Comparison of ENCODE assay signal across 18 mouse cellular contexts in genomic region chr9:46863934-46864333, GRCm38 (mm10).
A peak's percentile ranks its signal among the peaks of the same experiment; 100 is the strongest.
DNase-seq lines count a peak whose midpoint lies in the region; ATAC-seq and TF ChIP-seq lines count a peak whose summit lies in the region.
"Had no signal": no experiment of that assay in that cellular context is flagged by ENCODE, and none has a peak within 500 bp of the region (broad histone marks: within the 10 kb centered on the region; RNA-seq: fewer than 3 reads in every experiment).

No protein-coding gene starts in this region.

- H3K36me3 ChIP-seq in midbrain, embryonic 14.5 days (ENCODE audit: control insufficient read depth, insufficient read depth, low read length): no peaks in the 10 kb centered on the region
- no peaks in the 10 kb centered on the region for H3K36me3 ChIP-seq in midbrain, embryonic 11.5 days (ENCODE audit: control insufficient read depth, insufficient read depth, low read length)
- no peaks in the 10 kb centered on the region for H3K36me3 ChIP-seq in embryonic facial prominence, embryonic 10.5 days (replicated peaks)
- H3K36me3 ChIP-seq in hindbrain, embryonic 16.5 days (ENCODE audit: control insufficient read depth, insufficient read depth, low read length): no peaks in the 10 kb centered on the region
- H3K36me3 ChIP-seq: heart, embryonic 10.5 days; limb, embryonic 15.5 days had no signal

- H3K4me2 ChIP-seq in midbrain, embryonic 14.5 days (ENCODE audit: low read length): no peak overlapping the region
- no peak overlapping the region for H3K4me2 ChIP-seq in midbrain, embryonic 11.5 days
- no peak overlapping the region for H3K4me2 ChIP-seq in hindbrain, embryonic 16.5 days (ENCODE audit: low read length)
- H3K4me2 ChIP-seq: limb, embryonic 15.5 days had no signal

- DNase-seq in midbrain, embryonic 14.5 days: peak; percentile 85
- DNase-seq in midbrain, embryonic 11.5 days (ENCODE audit: low spot score, missing footprints): no peak
- peak; percentile 14 for DNase-seq in embryonic facial prominence, embryonic 10.5 days (ENCODE audit: low spot score)
- DNase-seq in retina, embryonic 14.5 days (ENCODE audit: low spot score): peak; percentile 64
- DNase-seq in adrenal gland, postnatal 36 days: no peak
- no peak for DNase-seq in testis, postnatal 14 days (ENCODE audit: low spot score)
- no peak for DNase-seq in cerebellum, adult 2 months
- DNase-seq: adrenal gland, adult 2 months; cerebellum, postnatal 14 days; gastrocnemius, postnatal 14 days; heart, postnatal 36 days; kidney, adult 2 months; lung, adult 2 months; spleen, adult 18-20 months; thymus, postnatal 4 days had no signal

- TF ChIP-seq CTCF in cerebellum, adult 2 months (IDR thresholded peaks at IDR 0.05; ENCODE audit: borderline replicate concordance, insufficient read depth, low read depth, low read length): no peak

- H3K27ac ChIP-seq in midbrain, embryonic 14.5 days (replicated peaks; ENCODE audit: low read depth, low read length): peak overlapping the region; percentile 28; the same call in 1 of the 2 replicates
- no peak overlapping the region for H3K27ac ChIP-seq in midbrain, embryonic 11.5 days (ENCODE audit: low read depth, low read length)
- H3K27ac ChIP-seq in embryonic facial prominence, embryonic 10.5 days (replicated peaks): no peak overlapping the region
- no peak overlapping the region for H3K27ac ChIP-seq in hindbrain, embryonic 16.5 days (ENCODE audit: low read depth, low read length)
- no peak overlapping the region for H3K27ac ChIP-seq in cerebellum, adult 2 months (ENCODE audit: insufficient read depth, low read length)
- H3K27ac ChIP-seq: heart, embryonic 10.5 days; limb, embryonic 15.5 days had no signal

- peaks cover 6% of the 10 kb centered on the region; the same call in 1 of the 2 replicates for H3K4me1 ChIP-seq in midbrain, embryonic 14.5 days (ENCODE audit: control insufficient read depth, insufficient read depth, low read length)
- H3K4me1 ChIP-seq in midbrain, embryonic 11.5 days (ENCODE audit: control insufficient read depth, insufficient read depth, low read length): no peaks in the 10 kb centered on the region
- peaks cover 10% of the 10 kb centered on the region for H3K4me1 ChIP-seq in embryonic facial prominence, embryonic 10.5 days
- H3K4me1 ChIP-seq in hindbrain, embryonic 16.5 days (ENCODE audit: control insufficient read depth, insufficient read depth, low read depth, low read length): 0 out of 2 replicates have a peak, but pooled peaks cover 2% of the 10 kb centered on the region
- no peaks in the 10 kb centered on the region for H3K4me1 ChIP-seq in cerebellum, adult 2 months (ENCODE audit: control insufficient read depth, insufficient read depth, low read length)
- H3K4me1 ChIP-seq: heart, embryonic 10.5 days; limb, embryonic 15.5 days had no signal

- no peak overlapping the region for H3K4me3 ChIP-seq in midbrain, embryonic 14.5 days (replicated peaks; ENCODE audit: low read depth, low read length)
- no peak overlapping the region for H3K4me3 ChIP-seq in midbrain, embryonic 11.5 days (ENCODE audit: low read depth, low read length)
- H3K4me3 ChIP-seq in embryonic facial prominence, embryonic 10.5 days: no peak overlapping the region
- H3K4me3 ChIP-seq in hindbrain, embryonic 16.5 days (ENCODE audit: low read length): no peak overlapping the region
- no peak overlapping the region for H3K4me3 ChIP-seq in cerebellum, adult 2 months (replicated peaks; ENCODE audit: insufficient read depth, low read depth, low read length)
- H3K4me3 ChIP-seq: heart, embryonic 10.5 days; limb, embryonic 15.5 days had no signal

- TF ChIP-seq POLR2A in cerebellum, adult 2 months (IDR thresholded peaks at IDR 0.05; ENCODE audit: borderline replicate concordance, insufficient read depth, low read length): no peak

- WGBS in midbrain, embryonic 14.5 days: 25% methylated on average over 4 of the region's 4 CpGs
- WGBS in midbrain, embryonic 11.5 days: 27% methylated on average over 4 of the region's 4 CpGs
- WGBS in embryonic facial prominence, embryonic 10.5 days: 36% methylated on average over 4 of the region's 4 CpGs
- 22% methylated on average over 4 of the region's 4 CpGs for WGBS in hindbrain, embryonic 16.5 days
- whole genome bisulfite sequencing in cerebellum, adult 2 months: 31% methylated on average over 4 of the region's 4 CpGs

- H3K27me3 ChIP-seq in midbrain, embryonic 14.5 days (ENCODE audit: control insufficient read depth, insufficient read depth, low read length): no peaks in the 10 kb centered on the region
- no peaks in the 10 kb centered on the region for H3K27me3 ChIP-seq in midbrain, embryonic 11.5 days (ENCODE audit: control insufficient read depth, insufficient read depth, low read length)
- no peaks in the 10 kb centered on the region for H3K27me3 ChIP-seq in embryonic facial prominence, embryonic 10.5 days (replicated peaks; ENCODE audit: low read depth, poor library complexity, severe bottlenecking)
- no peaks in the 10 kb centered on the region for H3K27me3 ChIP-seq in hindbrain, embryonic 16.5 days (replicated peaks; ENCODE audit: control insufficient read depth, insufficient read depth, low read length)
- H3K27me3 ChIP-seq in cerebellum, adult 2 months (ENCODE audit: control insufficient read depth, insufficient read depth, low read length): no peaks in the 10 kb centered on the region
- H3K27me3 ChIP-seq: limb, embryonic 15.5 days had no signal

- ATAC-seq in midbrain, embryonic 14.5 days (ENCODE audit: low FRiP score, low TSS enrichment): no peak
- ATAC-seq in midbrain, embryonic 11.5 days (ENCODE audit: low FRiP score): no peak
- peak; percentile 58; the same call in 1 of the 2 replicates for ATAC-seq in hindbrain, embryonic 16.5 days

- H3K9ac ChIP-seq in midbrain, embryonic 14.5 days (replicated peaks; ENCODE audit: low read length): no peak overlapping the region
- H3K9ac ChIP-seq in midbrain, embryonic 11.5 days (ENCODE audit: low read length): no peak overlapping the region
- no peak overlapping the region for H3K9ac ChIP-seq in hindbrain, embryonic 16.5 days (ENCODE audit: low read depth, low read length)
- H3K9ac ChIP-seq: limb, embryonic 15.5 days had no signal

- H3K9me3 ChIP-seq in midbrain, embryonic 14.5 days (ENCODE audit: control insufficient read depth, low read length): no peaks in the 10 kb centered on the region
- no peaks in the 10 kb centered on the region for H3K9me3 ChIP-seq in midbrain, embryonic 11.5 days (ENCODE audit: control insufficient read depth, low read length)
- H3K9me3 ChIP-seq in embryonic facial prominence, embryonic 10.5 days: peaks cover 4% of the 10 kb centered on the region; the same call in 1 of the 2 replicates
- no peaks in the 10 kb centered on the region for H3K9me3 ChIP-seq in hindbrain, embryonic 16.5 days (ENCODE audit: control insufficient read depth, low read length)
- H3K9me3 ChIP-seq: heart, embryonic 10.5 days; limb, embryonic 15.5 days had no signal

Comparison
In these comparisons a context has a peak if more than half of its experiments do, and no peak if none do; other contexts are left out.
1. DNase-seq: peak in midbrain, embryonic 14.5 days (single experiment), embryonic facial prominence, embryonic 10.5 days (single experiment) and retina, embryonic 14.5 days (single experiment); none in midbrain, embryonic 11.5 days (single experiment), adrenal gland, postnatal 36 days (0 of 2), testis, postnatal 14 days (single experiment) and cerebellum, adult 2 months (0 of 2).